Mouse (Mus musculus) B cell, adult 67 days (primary cell): ENCODE results near the gene Nfkbid. TPM values are rescaled to one million over a fixed set of nuclear protein-coding genes. Genes with fewer than 3 reads are reported as not detected.

Experiments used
- total RNA-seq, 2 experiments: library from RNA; stranded (reverse); gene quantifications; 4 replicates each; pipeline ENCODE4 v1.2.4; 2023

The Nfkbid gene
- total RNA-seq = 100 to 1,000 TPM; 400 to 437 TPM

DNA sequence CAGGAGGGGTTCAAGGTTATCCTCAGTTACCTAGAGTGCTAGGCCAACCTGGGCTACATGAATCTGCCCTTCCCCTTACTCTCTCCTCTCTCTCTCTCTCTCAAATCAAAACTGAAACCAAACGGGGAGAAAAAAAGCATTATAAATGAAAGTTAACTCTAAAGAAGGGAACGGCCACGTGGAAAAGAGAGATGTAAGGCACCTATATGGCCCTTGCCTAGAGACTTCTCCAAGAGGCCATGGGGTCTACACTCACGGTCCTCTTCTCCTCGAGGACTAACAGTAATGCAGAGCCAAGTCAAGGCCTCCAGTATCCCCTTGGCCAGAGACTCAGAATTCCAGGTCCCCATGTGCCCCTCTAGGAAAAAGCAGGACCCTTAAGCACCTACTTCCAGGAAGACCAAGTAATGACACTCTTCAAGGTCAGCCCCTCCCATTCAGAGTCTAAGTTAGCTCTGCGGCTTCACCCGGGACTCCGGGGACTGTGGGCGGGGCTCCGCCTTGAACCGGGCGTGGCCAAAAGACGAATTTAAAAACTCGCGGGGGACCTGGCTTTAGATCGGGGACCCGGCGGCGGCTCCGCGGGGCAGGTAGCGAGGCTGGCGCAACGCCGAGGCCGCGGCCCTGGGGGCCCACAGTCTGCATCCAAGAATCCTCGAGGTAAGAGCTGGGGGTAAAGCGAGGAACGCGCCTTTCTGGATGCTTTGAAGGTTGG is at the start of gene Nfkbid:
Gene Nfkbid, plus strand, starts transcription at position 558 of the 715 bp plus-strand sequence.

DNA sequence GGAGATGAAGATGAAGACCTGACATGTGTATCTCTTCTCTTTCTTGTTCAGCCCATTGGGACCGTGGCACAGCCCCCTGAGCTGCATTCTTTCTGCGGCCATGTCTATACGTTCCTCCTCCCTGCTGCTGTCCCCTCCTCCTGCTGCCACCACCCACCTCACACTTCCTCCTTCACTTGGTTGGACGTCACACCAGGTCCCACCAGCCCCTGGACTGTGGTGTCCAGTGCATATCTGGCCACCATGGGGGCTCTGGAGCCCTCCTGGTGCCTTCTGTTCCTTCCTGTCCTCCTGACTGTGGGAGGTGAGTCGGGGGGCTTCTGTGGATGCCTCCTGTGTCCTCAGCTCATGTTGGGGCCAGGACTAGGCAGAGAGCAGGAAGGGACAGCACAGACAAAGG is 7.9 kb upstream of the Nfkbid start, which contains the start of gene Tyrobp:
Gene Tyrobp, plus strand, starts transcription at position 165 of the 400 bp plus-strand sequence.

DNA sequence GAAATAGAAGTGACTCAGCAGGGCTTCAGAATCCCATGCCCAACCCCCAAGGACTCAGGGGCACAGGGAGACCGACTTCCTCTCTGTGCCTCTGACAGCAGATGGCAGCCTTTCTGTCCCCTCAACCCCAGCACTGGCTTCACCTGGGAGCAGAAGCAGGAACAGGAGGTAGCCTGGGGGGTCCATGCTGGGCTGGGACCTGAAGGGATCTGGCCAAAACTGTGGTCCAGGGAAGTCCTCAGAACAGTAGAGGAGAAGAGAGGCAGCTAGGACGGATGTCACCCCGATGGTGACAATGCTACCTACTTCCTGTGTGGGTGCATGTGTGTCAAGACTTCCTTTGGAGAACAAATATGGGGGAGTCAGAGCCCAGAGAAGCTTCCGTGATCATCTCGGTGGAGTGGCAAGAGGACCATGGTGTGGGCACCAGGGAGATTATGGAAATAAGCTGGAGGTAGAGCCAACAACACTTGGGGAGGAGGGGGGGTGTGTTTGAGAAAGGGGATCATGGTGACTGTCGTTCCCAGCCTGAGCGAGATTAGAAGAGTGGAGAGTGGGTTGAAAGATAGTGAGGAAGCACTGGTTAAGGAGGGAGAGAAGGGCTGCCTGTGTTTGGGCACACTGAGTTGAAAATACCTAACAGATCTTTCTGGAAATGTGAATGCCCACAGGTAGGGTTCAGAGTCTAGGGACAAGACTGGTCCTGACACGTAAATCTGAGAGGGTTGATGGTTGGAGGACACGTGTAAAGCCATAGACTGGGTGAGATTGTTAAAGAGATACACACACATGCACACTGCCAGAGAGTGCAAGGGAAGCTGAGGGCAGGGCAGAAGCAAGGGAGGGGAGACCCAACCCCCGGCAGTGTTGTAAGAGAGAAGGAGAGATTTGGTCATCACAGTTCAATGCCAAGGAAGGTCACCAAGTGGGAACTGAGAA is 1.7 kb upstream of the Nfkbid start, which contains the start of gene Hcst:
Gene Hcst, minus strand, starts transcription at position 294 of the 939 bp plus-strand sequence.

DNA sequence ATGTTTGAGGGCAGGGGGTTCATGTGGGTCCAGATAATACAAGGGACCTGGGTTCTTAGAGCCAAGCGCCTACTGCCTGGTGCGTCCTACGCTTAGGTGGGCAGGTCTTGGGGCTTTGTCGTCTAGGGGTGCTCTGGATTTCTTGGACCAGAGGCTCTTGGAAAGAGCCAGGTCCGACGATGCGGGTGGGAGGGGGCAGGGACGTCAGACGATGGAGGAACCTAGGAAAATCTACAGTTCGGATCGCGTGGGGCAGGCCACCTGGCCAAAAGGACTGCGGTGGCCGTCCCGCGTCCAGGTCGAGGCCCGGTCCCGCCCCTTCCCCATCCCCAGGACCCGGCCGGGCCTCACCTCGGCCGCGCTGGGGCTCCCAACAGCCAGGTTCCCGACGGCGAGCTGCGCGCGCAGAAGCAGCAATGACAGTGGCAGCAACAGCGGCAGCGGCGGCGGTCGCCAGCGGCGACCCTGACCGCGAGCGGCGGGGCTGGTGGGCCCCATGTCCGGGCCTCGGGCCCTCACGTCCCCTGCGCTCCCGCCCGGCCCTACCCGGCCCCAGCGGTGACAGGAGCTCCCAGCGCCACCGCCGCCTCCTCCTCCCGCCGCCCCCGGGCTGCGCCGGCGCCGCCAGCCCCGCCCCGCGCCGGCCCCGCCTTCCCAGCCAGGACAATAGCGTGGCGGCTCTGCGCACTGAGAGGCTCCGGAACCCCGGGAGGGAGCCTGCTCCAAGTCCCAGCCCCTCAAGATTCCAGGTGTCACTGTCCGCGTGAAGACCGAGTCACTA is 23.6 kb downstream of the Nfkbid start, which contains the start of gene Aplp1:
Gene Aplp1, minus strand, starts transcription at position 565 of the 781 bp plus-strand sequence.

DNA sequence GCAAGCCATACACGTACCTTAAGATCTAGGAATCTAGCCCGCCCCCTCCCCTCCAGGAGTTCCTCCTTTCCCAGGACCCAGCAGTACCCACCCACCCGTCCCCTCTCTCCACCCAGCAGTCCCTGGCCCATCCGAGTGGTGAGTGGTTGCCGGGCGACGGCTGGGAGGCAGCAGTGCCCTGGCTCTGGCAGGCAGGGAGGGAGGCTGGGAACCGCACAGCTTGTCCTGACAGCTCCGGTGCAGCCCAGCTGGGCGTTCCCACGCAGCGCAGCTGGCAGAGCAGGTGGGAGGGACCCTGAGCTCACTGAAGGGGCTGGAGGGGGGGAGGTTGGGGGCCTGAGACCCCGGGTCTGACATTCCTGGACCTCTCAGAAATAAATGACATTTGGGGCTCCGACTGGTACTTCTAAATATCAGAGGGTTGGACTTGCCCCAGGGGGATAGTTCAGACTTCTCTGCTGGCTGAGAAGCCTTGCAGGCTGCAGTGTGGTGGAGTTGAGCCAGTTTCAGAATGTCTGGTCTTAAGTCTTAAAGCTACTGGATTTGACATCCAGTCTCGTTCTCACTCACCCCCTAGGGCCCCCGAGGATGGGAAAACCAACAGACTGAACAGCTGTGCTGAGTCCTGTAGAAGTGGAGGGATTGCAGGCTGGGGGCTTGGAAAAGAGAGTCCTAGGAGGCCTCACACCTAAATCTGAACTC is 36.2 kb downstream of the Nfkbid start, which contains the start of the genes Kirrel2 and Nphs1:
Gene Kirrel2, minus strand, starts transcription at position 62 of the 702 bp plus-strand sequence.
Gene Nphs1, plus strand, starts transcription at position 687 of the 702 bp plus-strand sequence.

Other genes with a start within 250 kb of the Nfkbid start
- not detected for gene Cox7a1, start 237.6 kb upstream of the Nfkbid start, total RNA-seq
- 100 to 1,000 TPM; 183 to 185 TPM for gene Capns1, start 222.9 kb upstream of the Nfkbid start, total RNA-seq
- 10 to 100 TPM; 46.5 to 48.1 TPM for gene Polr2i, start 189.8 kb upstream of the Nfkbid start, total RNA-seq
- 10 to 100 TPM; 35.6 to 44.1 TPM for gene Tbcb, start 189.5 kb upstream of the Nfkbid start, total RNA-seq
- gene Ovol3, start 186.0 kb upstream of the Nfkbid start, total RNA-seq = not detected
- gene Thap8, start 141.6 kb upstream of the Nfkbid start, total RNA-seq = 1 to 10 TPM; 2.1 to 2.4 TPM
- 1 to 10 TPM; 4.6 to 9.2 TPM for gene Wdr62, start 141.3 kb upstream of the Nfkbid start, total RNA-seq
- not detected for gene Clip3, start 130.0 kb upstream of the Nfkbid start, total RNA-seq
- 10 to 100 TPM; 63.1 to 67.2 TPM for gene Alkbh6, start 113.0 kb upstream of the Nfkbid start, total RNA-seq
- 1 to 10 TPM; 2.2 to 3.6 TPM for gene Syne4, start 106.9 kb upstream of the Nfkbid start, total RNA-seq
- gene E130208F15Rik, start 100.0 kb upstream of the Nfkbid start, total RNA-seq = 1 to 10 TPM; 3.9 to 6.6 TPM
- gene Sdhaf1, start 97.8 kb upstream of the Nfkbid start, total RNA-seq = 10 to 100 TPM; 11.4 to 20.5 TPM
- not detected for gene Lrfn3, start 59.0 kb upstream of the Nfkbid start, total RNA-seq
- 10 to 100 TPM; 68.2 to 78.3 TPM for gene Tyrobp, start 8.0 kb upstream of the Nfkbid start, total RNA-seq
- gene Hcst, start 1.9 kb upstream of the Nfkbid start, total RNA-seq = 10 to 100 TPM; 48.5 to 50.5 TPM
- not detected for gene Aplp1, start 23.8 kb downstream of the Nfkbid start, total RNA-seq
- gene Kirrel2, start 36.0 kb downstream of the Nfkbid start, total RNA-seq = not detected
- gene Nphs1, start 36.6 kb downstream of the Nfkbid start, total RNA-seq = not detected
- gene Prodh2, start 71.9 kb downstream of the Nfkbid start, total RNA-seq = not detected
- 10 to 100 TPM; 18.6 to 20.7 TPM for gene Arhgap33, start 113.3 kb downstream of the Nfkbid start, total RNA-seq
- 1 to 10 TPM; 3.0 to 4.3 TPM for gene Hspb6, start 130.4 kb downstream of the Nfkbid start, total RNA-seq
- 10 to 100 TPM; 18.8 to 27.2 TPM for gene Proser3, start 130.6 kb downstream of the Nfkbid start, total RNA-seq
- 10 to 100 TPM; 42.2 to 45.2 TPM for gene Lin37, start 138.1 kb downstream of the Nfkbid start, total RNA-seq
- gene U2af1l4, start 141.6 kb downstream of the Nfkbid start, total RNA-seq = 100 to 1,000 TPM; 107 to 109 TPM
- gene Gm49396, start 141.6 kb downstream of the Nfkbid start, total RNA-seq = 10 to 100 TPM; 13.9 to 14.0 TPM
- gene Psenen, start 141.9 kb downstream of the Nfkbid start, total RNA-seq = 100 to 1,000 TPM; 129 to 145 TPM
- 1 to 10 TPM; 7.3 to 7.7 TPM for gene Igflr1, start 143.7 kb downstream of the Nfkbid start, total RNA-seq
- 100 to 1,000 TPM; 119 to 136 TPM for gene Kmt2b, start 167.0 kb downstream of the Nfkbid start, total RNA-seq
- 1 to 10 TPM in 1 of 2 experiments, under 1 TPM in 1; 0.90 to 1.5 TPM for gene Zbtb32, start 177.2 kb downstream of the Nfkbid start, total RNA-seq
- under 1 TPM; 0.39 to 0.52 TPM for gene Upk1a, start 191.1 kb downstream of the Nfkbid start, total RNA-seq
- 100 to 1,000 TPM; 211 to 273 TPM for gene Cox6b1, start 204.4 kb downstream of the Nfkbid start, total RNA-seq
- gene Etv2, start 214.1 kb downstream of the Nfkbid start, total RNA-seq = not detected
- gene Rbm42, start 228.6 kb downstream of the Nfkbid start, total RNA-seq = 100 to 1,000 TPM in 1 of 2 experiments, 10 to 100 TPM in 1; 96.7 to 103 TPM
- 10 to 100 TPM; 59.7 to 71.7 TPM for gene Haus5, start 243.3 kb downstream of the Nfkbid start, total RNA-seq
- not detected for gene Pmis2, start 249.9 kb downstream of the Nfkbid start, total RNA-seq